2 mouse cellular contexts compared by ENCODE assay signal in genomic region chr4:124713850-124714249, GRCm38 (mm10). TPM values are rescaled to one million over a fixed set of nuclear protein-coding genes. Genes with fewer than 3 reads are reported as not detected.
"Had no signal": no experiment of that assay in that cellular context is flagged by ENCODE, and none has a peak within 500 bp of the region (broad histone marks: within the 10 kb centered on the region; RNA-seq: fewer than 3 reads in every experiment).

No protein-coding gene starts in this region.

RNA-seq across cellular contexts. Expression of gene Pou3f1, which starts 57.2 kb away (rescaled TPM):
- total RNA-seq: megakaryocyte progenitor cell, adult 5-6 weeks; monocyte, adult 5-6 weeks had no signal
